17 mouse cellular contexts compared by ENCODE assay signal in the genomic region with DNA sequence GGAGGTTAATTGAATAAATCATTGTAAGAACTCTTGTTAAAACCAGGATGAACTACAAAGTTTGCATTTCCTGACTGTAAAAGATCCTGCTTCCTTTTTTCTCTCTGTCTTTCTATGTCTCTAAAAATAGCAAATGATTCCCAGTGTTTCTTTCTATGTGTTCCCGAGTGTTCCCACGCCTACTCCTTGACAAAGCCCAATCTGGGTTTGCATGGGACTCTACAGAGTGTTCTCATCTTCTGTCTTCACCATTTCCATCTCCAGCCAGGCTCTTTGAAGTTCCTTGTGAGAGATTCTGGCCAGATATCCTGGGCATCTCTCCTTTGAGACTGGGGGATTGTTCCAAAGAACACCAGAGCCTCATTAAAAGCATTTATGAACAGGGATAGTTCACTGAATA.
DNase-seq lines count a peak whose midpoint lies in the region; ATAC-seq lines count a peak whose summit lies in the region.
"Had no signal": no experiment of that assay in that cellular context is flagged by ENCODE, and none has a peak within 500 bp of the region (broad histone marks: within the 10 kb centered on the region; RNA-seq: fewer than 3 reads in every experiment).

No protein-coding gene starts in this region.

- DNase-seq in frontal cortex, postnatal 36 days (ENCODE audit: low spot score in 2 of 2) = peak; percentile 29 to 48
- no peak for DNase-seq in frontal cortex, postnatal 10 days (ENCODE audit: low spot score in 2 of 2)
- DNase-seq in right cerebral cortex, adult 18-20 months = peak; percentile 66
- no peak for DNase-seq in right cerebral cortex, postnatal 4 days
- peak; percentile 27 to 58 for DNase-seq in layer of hippocampus, postnatal 14 days (ENCODE audit: low spot score in 2 of 2)
- DNase-seq in right cerebral cortex, postnatal 36 days (ENCODE audit: low spot score in 2 of 2) = peak; percentile 17 to 57
- DNase-seq in cerebellum, adult 9-11 months = no peak
- DNase-seq: adrenal gland, postnatal 14 days; B cell, adult 2 months; cerebellum, adult 8-10 months; gastrocnemius, adult 2 months; heart, postnatal 36 days; kidney, adult 11 months; kidney, postnatal 4 days; lung, postnatal 14 days; thymus, postnatal 14 days had no signal

- ATAC-seq in megakaryocyte-erythroid progenitor cell, adult 5-6 weeks (replicated peaks; ENCODE audit: low FRiP score, low TSS enrichment, poor library complexity, severe bottlenecking) = no peak

Comparison
In these comparisons a context has a peak if more than half of its experiments do, and no peak if none do; other contexts are left out.
1. DNase-seq: peak in frontal cortex, postnatal 36 days (2 of 2), right cerebral cortex, adult 18-20 months (single experiment), layer of hippocampus, postnatal 14 days (2 of 2) and right cerebral cortex, postnatal 36 days (2 of 2); none in frontal cortex, postnatal 10 days (0 of 2), right cerebral cortex, postnatal 4 days (single experiment) and cerebellum, adult 9-11 months (single experiment).